Mouse (Mus musculus) hindbrain, embryonic 11.5 days (tissue): ENCODE data around the gene Lmo1. TPM values are rescaled to one million over a fixed set of nuclear protein-coding genes. Genes with fewer than 3 reads are reported as not detected.
A peak's percentile ranks its signal among the peaks of the same experiment; 100 is the strongest.

Source experiments
- ATAC-seq: fragments of 200-750 bp; cut with Nextera tagmentation; 2 replicates; pipeline ENCODE4 v1.8.0; 2017; ENCODE audit warnings: mild to moderate bottlenecking, moderate TSS enrichment, moderate library complexity; ENCODE audit not compliant: low FRiP score
- DNase-seq: peaks from one replicate; pipeline ENCODE4 v3.0.0-alpha.2; 2015; ENCODE audit warnings: low spot score
- H3K27ac ChIP-seq: fragments of 300-500 bp; sonication (generic); 2 replicates; pipeline ENCODE4 v1.5.1; 2014; ENCODE audit warnings: mild to moderate bottlenecking, low read depth, low read length
- H3K27me3 ChIP-seq: fragments of 300-500 bp; sonication (generic); 2 replicates; pipeline ENCODE4 v1.6.1; 2014; ENCODE audit warnings: mild to moderate bottlenecking, low read length, moderate library complexity, mixed read lengths; ENCODE audit not compliant: control insufficient read depth, insufficient read depth
- H3K36me3 ChIP-seq: fragments of 300-500 bp; sonication (generic); 2 replicates; pipeline ENCODE4 v1.6.1; 2014; ENCODE audit warnings: mild to moderate bottlenecking, low read length, moderate library complexity, mixed read lengths; ENCODE audit not compliant: control insufficient read depth, insufficient read depth
- H3K4me1 ChIP-seq: fragments of 300-500 bp; sonication (generic); replicated peaks from 2 replicates; pipeline ENCODE4 v1.6.1; 2014; ENCODE audit warnings: low read length, mixed read lengths; ENCODE audit not compliant: control insufficient read depth, insufficient read depth
- H3K4me2 ChIP-seq: fragments of 300-500 bp; sonication (generic); replicated peaks from 2 replicates; pipeline ENCODE4 v1.6.1; 2014; ENCODE audit warnings: mild to moderate bottlenecking, low read depth, low read length
- H3K4me3 ChIP-seq: fragments of 300-500 bp; sonication (generic); 2 replicates; pipeline ENCODE4 v1.5.1; 2014; ENCODE audit warnings: low read depth, low read length
- H3K9ac ChIP-seq: fragments of 300-500 bp; sonication (generic); 2 replicates; pipeline ENCODE4 v1.6.1; 2014; ENCODE audit warnings: low read depth, low read length
- H3K9me3 ChIP-seq: fragments of 300-500 bp; sonication (generic); 2 replicates; pipeline ENCODE4 v1.6.1; 2016; ENCODE audit warnings: low read length; ENCODE audit not compliant: control insufficient read depth
- WGBS: fragments of 180-500 bp; shearing (Covaris S2); extraction: QIAGEN DNeasy Blood & Tissue Kit; methylation state at CpG from one replicate; pipeline ENCODE4 v1.1.7; 2014; 5-methylcytosine and 5-hydroxymethylcytosine counted together
- polyA plus RNA-seq: library from polyadenylated mRNA; unstranded; fragments of >200 nt; fragmentation: Nextera tagmentation; extraction: Ambion mirVana; gene quantifications from 2 replicates; pipeline ENCODE4 v1.2.1, GENCODE M21; 2014

The Lmo1 gene
- polyA plus RNA-seq, 1 experiment from 2014 or later: 32.6 TPM

GRCm38 (mm10) chr7:109185975-109186374 lies 11.0 kb upstream of the Lmo1 start:
- no peak for ATAC-seq
- no peak overlapping the region for H3K9ac ChIP-seq
- H3K9me3 ChIP-seq: no peaks in the 10 kb centered on the region
- H3K4me1 ChIP-seq: peaks cover 6% of the 10 kb centered on the region; the same call in 1 of the 2 replicates
- H3K27ac ChIP-seq: no peak overlapping the region
- no peak overlapping the region for H3K4me2 ChIP-seq
- no peaks in the 10 kb centered on the region for H3K36me3 ChIP-seq
- DNase-seq: no peak
- no peak overlapping the region for H3K4me3 ChIP-seq
- 89% methylated on average over 2 of the region's 2 CpGs for WGBS
- H3K27me3 ChIP-seq: no peaks in the 10 kb centered on the region

GRCm38 (mm10) chr7:109185564-109185963 lies 10.6 kb upstream of the Lmo1 start:
- Histone ChIP-seq H3K27ac (no peak overlapping the region), H3K36me3 (no peaks in the 10 kb centered on the region), H3K9ac (no peak overlapping the region), H3K4me3 (no peak overlapping the region), H3K4me1 (peaks cover 2% of the 10 kb centered on the region; the same call in 1 of the 2 replicates), H3K27me3 (no peaks in the 10 kb centered on the region), H3K4me2 (no peak overlapping the region), H3K9me3 (no peaks in the 10 kb centered on the region)
- no peak for DNase-seq
- WGBS: 59% methylated on average over 5 of the region's 5 CpGs
- no peak for ATAC-seq

GRCm38 (mm10) chr7:109176688-109177087 lies 1.7 kb upstream of the Lmo1 start:
- Histone ChIP-seq H3K4me1 (peaks cover 10% of the 10 kb centered on the region), H3K9ac (no peak overlapping the region), H3K27me3 (peaks cover 13% of the 10 kb centered on the region; the same call in 1 of the 2 replicates), H3K27ac (no peak overlapping the region), H3K9me3 (no peaks in the 10 kb centered on the region), H3K4me2 (no peak overlapping the region), H3K36me3 (no peaks in the 10 kb centered on the region), H3K4me3 (no peak overlapping the region)
- DNase-seq: no peak
- ATAC-seq: no peak
- 73% methylated on average over 3 of the region's 3 CpGs for whole genome bisulfite sequencing

DNA sequence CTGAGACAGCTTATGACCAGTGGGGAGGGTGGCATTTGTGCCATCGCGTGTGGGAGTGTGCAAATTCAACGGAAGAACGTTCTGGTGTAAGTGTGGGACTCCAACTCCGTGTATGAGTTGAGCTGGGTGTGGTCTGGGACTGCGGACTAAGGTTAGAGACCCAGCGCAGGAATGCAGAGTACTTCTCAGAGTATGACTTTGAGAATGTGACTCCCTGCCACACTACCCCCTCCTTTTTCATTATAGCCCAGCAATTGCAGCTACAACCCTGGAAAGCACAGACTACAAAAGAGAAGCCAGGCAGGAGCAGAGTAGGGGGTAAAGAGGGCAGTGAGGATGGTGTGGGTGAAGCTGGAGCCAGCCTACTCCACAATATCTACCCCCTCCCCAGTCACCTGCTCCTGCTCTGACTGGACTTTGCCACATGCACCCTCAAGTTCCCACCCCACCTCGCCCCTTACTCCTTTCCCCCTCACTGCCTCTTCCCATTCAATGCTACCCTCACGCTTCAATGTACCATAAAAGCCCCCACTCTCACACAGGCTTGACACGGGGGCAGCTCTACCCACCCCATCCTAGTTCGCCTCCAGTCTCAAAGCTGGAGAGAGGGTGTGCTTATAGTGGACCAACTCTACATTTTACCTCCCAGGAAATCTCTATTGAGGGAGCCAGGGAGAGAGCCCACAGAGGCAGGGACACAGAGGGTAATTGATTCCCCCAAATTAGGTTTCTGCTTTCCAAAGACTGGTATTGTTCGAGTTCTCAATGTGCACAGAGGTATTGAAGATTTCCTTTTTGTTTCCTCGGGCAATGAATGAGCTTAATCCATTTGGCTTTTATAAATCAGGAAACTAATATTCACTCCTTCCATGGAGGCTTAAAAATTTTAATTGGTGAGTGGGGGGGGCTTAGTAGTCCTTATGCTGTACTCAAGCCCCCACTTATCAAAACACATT lies 941 bp upstream of the Lmo1 start:
- Histone ChIP-seq H3K27me3 (peaks cover 13% of the 10 kb centered on the region; the same call in 1 of the 2 replicates), H3K4me1 (peaks cover 10% of the 10 kb centered on the region)
- WGBS: 12% methylated on average over 13 of the region's 13 CpGs

GRCm38 (mm10) chr7:109174337-109174948 lies 564 bp downstream of the Lmo1 start:
- peak overlapping the region; percentile 56; the same call in 1 of the 2 replicates for H3K27ac ChIP-seq
- H3K4me1 ChIP-seq: peaks cover 10% of the 10 kb centered on the region
- peak overlapping the region; percentile 69 for H3K9ac ChIP-seq
- no peaks in the 10 kb centered on the region for H3K36me3 ChIP-seq
- WGBS: 6% methylated on average over 31 of the region's 31 CpGs
- H3K4me2 ChIP-seq: peak overlapping the region; percentile 84
- H3K27me3 ChIP-seq: peaks cover 13% of the 10 kb centered on the region; the same call in 1 of the 2 replicates
- DNase-seq (peak; percentile 62), ATAC-seq (peak; percentile 21)
- peak overlapping the region; percentile 50 for H3K4me3 ChIP-seq
- no peaks in the 10 kb centered on the region for H3K9me3 ChIP-seq

More for the DNA sequence above, 941 bp upstream of the Lmo1 start:
- H3K4me3 ChIP-seq: peak overlapping the region; percentile 50
- no peak overlapping the region for H3K9ac ChIP-seq
- H3K9me3 ChIP-seq: no peaks in the 10 kb centered on the region
- DNase-seq (no peak), ATAC-seq (peak; percentile 60)
- H3K36me3 ChIP-seq: no peaks in the 10 kb centered on the region
- H3K4me2 ChIP-seq: peak overlapping the region; percentile 84
- H3K27ac ChIP-seq: 0 out of 2 replicates have a peak overlapping the region, but pooled peaks have one; percentile 24

- DNase-seq: no peak
- no peaks in the 10 kb centered on the region for H3K36me3 ChIP-seq
- no peak overlapping the region for H3K9ac ChIP-seq
- no peaks in the 10 kb centered on the region for H3K9me3 ChIP-seq
- WGBS: 39% methylated on average over 3 of the region's 3 CpGs
- no peak overlapping the region for H3K4me3 ChIP-seq
- H3K27ac ChIP-seq: no peak overlapping the region
- peaks cover 10% of the 10 kb centered on the region for H3K4me1 ChIP-seq
- no peak overlapping the region for H3K4me2 ChIP-seq
- ATAC-seq: no peak
- H3K27me3 ChIP-seq: peaks cover 13% of the 10 kb centered on the region; the same call in 1 of the 2 replicates
These were observed 3.1 kb downstream of the Lmo1 start for GRCm38 (mm10) chr7:109171874-109172273.

DNA sequence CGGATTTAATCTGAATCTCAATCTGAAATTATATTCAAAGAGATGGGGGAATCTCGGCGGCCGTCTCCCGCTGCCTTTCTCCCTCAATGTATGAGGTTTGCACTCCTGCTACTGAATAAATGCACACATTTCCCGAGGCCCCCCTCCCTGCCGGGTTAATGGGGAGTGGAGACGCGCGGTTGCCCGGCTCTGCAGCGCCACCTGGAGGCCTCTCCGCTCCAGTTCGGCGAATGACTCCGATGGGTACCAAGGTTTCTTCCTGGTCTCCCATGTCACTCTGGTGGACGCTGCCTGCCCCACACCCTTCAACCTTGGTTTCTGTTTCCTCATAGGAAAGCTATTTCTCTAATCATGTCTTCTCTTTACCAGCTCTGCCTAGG lies 4.6 kb downstream of the Lmo1 start:
- H3K9ac ChIP-seq: peak overlapping the region; percentile 72; the same call in 1 of the 2 replicates
- peaks cover 5% of the 10 kb centered on the region for H3K4me1 ChIP-seq
- peak overlapping the region; percentile 78 for H3K27ac ChIP-seq

GRCm38 (mm10) chr7:109169505-109170440 lies 5.2 kb downstream of the Lmo1 start:
- Histone ChIP-seq H3K36me3 (no peaks in the 10 kb centered on the region), H3K9ac (peak overlapping the region; percentile 72), H3K9me3 (no peaks in the 10 kb centered on the region), H3K4me2 (peak overlapping the region; percentile 82), H3K4me3 (peak overlapping the region; percentile 47), H3K27ac (peak overlapping the region; percentile 78), H3K27me3 (peaks cover 15% of the 10 kb centered on the region; the same call in 1 of the 2 replicates), H3K4me1 (peaks cover 4% of the 10 kb centered on the region)
- under 1% methylated on average over 53 of the region's 72 CpGs for WGBS
- ATAC-seq (peak; percentile 51), DNase-seq (peak; percentile 77)

More for the DNA sequence above, 4.6 kb downstream of the Lmo1 start:
- ATAC-seq (peak; percentile 59), DNase-seq (peak; percentile 95)
- Histone ChIP-seq H3K4me2 (peak overlapping the region; percentile 82), H3K4me3 (peak overlapping the region; percentile 47), H3K27me3 (peaks cover 15% of the 10 kb centered on the region; the same call in 1 of the 2 replicates), H3K9me3 (no peaks in the 10 kb centered on the region), H3K36me3 (no peaks in the 10 kb centered on the region)
- under 1% methylated on average over 17 of the region's 17 CpGs for WGBS
